Mouse (Mus musculus) kidney, adult 2 months (tissue): Measurements from ENCODE around the gene Adam1a.

Experiments used
- CTCF ChIP-seq: fragments of 200-500 bp; conservative IDR thresholded peaks from 2 replicates; pipeline ENCODE4 v1.5.1; 2011; ENCODE audit warnings: low read depth, mild to moderate bottlenecking, control low read depth, low read length, moderate library complexity, mixed read lengths; ENCODE audit not compliant: insufficient read depth, insufficient read length
- POLR2A ChIP-seq: fragments of 200-500 bp; IDR thresholded peaks from one replicate; pipeline ENCODE4 v1.6.1; 2011; ENCODE audit warnings: low read depth, low read length, control low read depth

DNA sequence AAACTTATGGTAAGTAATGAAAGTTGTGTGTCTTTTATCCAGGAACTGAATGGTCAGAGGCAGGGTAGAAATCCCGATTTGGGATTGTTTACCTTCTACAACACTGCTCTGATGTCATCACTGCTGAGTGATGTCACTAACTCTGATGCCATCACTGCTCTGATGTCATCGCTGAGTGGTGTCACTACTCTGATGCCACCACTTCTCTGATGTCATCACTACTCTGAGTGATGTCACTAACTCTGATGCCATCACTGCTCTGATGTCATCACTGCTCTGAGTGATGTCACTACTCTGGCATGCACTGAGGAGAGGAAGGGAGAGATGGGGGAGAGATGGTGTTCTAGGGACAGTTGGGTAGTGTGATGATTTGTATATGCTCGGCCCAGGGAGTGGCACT lies 17.2 kb upstream of the Adam1a start:
- TF ChIP-seq POLR2A (no peak), CTCF (no peak)
